Comparison of ENCODE assay signal across 1 mouse cellular context in genomic region chr14:55643060-55643907, GRCm38 (mm10).
TF ChIP-seq lines count a peak whose summit lies in the region.

TSS of gene Tm9sf1 (minus strand) at chr14:55643806.

TF ChIP-seq in CH12.LX, 34 proteins besides CTCF, POLR2A, EP300 and RAD21 (continued from another document):
- TF ChIP-seq SMC3 (IDR thresholded peaks at IDR 0.05; ENCODE audit: low read depth, low read length) = no peak
- peak; percentile 70 for TF ChIP-seq MEF2A (IDR thresholded peaks at IDR 0.05; ENCODE audit: borderline replicate concordance, low read depth, low read length)
- peak; percentile 83 for TF ChIP-seq SIN3A (IDR thresholded peaks at IDR 0.05; ENCODE audit: low read length)
- TF ChIP-seq CHD2 (IDR thresholded peaks at IDR 0.05; ENCODE audit: low read length) = 0 out of 2 replicates have a peak, but pooled peaks have one; percentile 29
- TF ChIP-seq CHD1 (IDR thresholded peaks at IDR 0.05; ENCODE audit: low read depth, low read length) = no peak
- peak; percentile 100 for TF ChIP-seq MAX (IDR thresholded peaks at IDR 0.05; ENCODE audit: low read length)
- TF ChIP-seq KAT2A (IDR thresholded peaks at IDR 0.05; ENCODE audit: insufficient replicate concordance, low read length) = peak; percentile 80; the same call in 1 of the 2 replicates
- TF ChIP-seq TBP (conservative IDR thresholded peaks at IDR 0.05; ENCODE audit: low read depth, low read length) = 0 out of 2 replicates have a peak, but pooled peaks have one; percentile 28
- 0 out of 2 replicates have a peak, but pooled peaks have one; percentile 34 for TF ChIP-seq MYC (IDR thresholded peaks at IDR 0.05; ENCODE audit: low read depth, low read length)
- peak; percentile 38; the same call in 1 of the 2 replicates for TF ChIP-seq IRF4 (IDR thresholded peaks at IDR 0.05; ENCODE audit: low read depth, low read length)
- TF ChIP-seq ZC3H11A (IDR thresholded peaks at IDR 0.05; ENCODE audit: low read depth, low read length) = no peak
- peak; percentile 40 for TF ChIP-seq TCF12 (IDR thresholded peaks at IDR 0.05; ENCODE audit: low read depth, low read length)
- peak; percentile 87 for TF ChIP-seq ZMIZ1 (IDR thresholded peaks at IDR 0.05; ENCODE audit: low read depth, low read length)
- no peak for TF ChIP-seq ZKSCAN1 (IDR thresholded peaks at IDR 0.05; ENCODE audit: borderline replicate concordance, low read depth, low read length)
- TF ChIP-seq USF2 (conservative IDR thresholded peaks at IDR 0.05; ENCODE audit: low read depth, low read length) = no peak
- peak; percentile 71 for TF ChIP-seq NELFE (IDR thresholded peaks at IDR 0.05; ENCODE audit: low read depth, low read length)
- TF ChIP-seq USF1 (IDR thresholded peaks at IDR 0.05; ENCODE audit: low read depth, low read length) = no peak
- TF ChIP-seq ZNF384 (IDR thresholded peaks at IDR 0.05; ENCODE audit: low read depth, low read length) = no peak
- TF ChIP-seq ETS1 (conservative IDR thresholded peaks at IDR 0.05; ENCODE audit: low read depth, low read length) = 0 out of 2 replicates have a peak, but pooled peaks have one; percentile 15
